Mouse (Mus musculus) hindbrain, embryonic 10.5 days (tissue): Measurements from ENCODE around the gene Pgbd1. TPM values are rescaled to one million over a fixed set of nuclear protein-coding genes. Genes with fewer than 3 reads are reported as not detected.

Experiments used
- DNase-seq: peaks from one replicate; pipeline ENCODE4 v3.0.0-alpha.2; 2017; ENCODE audit warnings: low spot score
- H3K27ac ChIP-seq: fragments of 300-500 bp; sonication (generic); 2 replicates; pipeline ENCODE4 v1.5.1; 2016; ENCODE audit warnings: mild to moderate bottlenecking, moderate library complexity
- H3K27me3 ChIP-seq: fragments of 300-500 bp; sonication (generic); 2 replicates; pipeline ENCODE4 v1.6.1; 2016; ENCODE audit warnings: mild to moderate bottlenecking; ENCODE audit not compliant: poor library complexity, insufficient read depth, severe bottlenecking
- H3K36me3 ChIP-seq: fragments of 300-500 bp; sonication (generic); 2 replicates; pipeline ENCODE4 v1.6.1; 2016; ENCODE audit warnings: mild to moderate bottlenecking, moderate library complexity
- H3K4me1 ChIP-seq: fragments of 300-500 bp; sonication (generic); replicated peaks from 2 replicates; pipeline ENCODE4 v1.6.1; 2016; ENCODE audit warnings: mild to moderate bottlenecking
- H3K4me3 ChIP-seq: fragments of 300-500 bp; sonication (generic); 2 replicates; pipeline ENCODE4 v1.5.1; 2016; ENCODE audit warnings: mild to moderate bottlenecking, moderate library complexity
- H3K9me3 ChIP-seq: fragments of 300-500 bp; sonication (generic); 2 replicates; pipeline ENCODE4 v1.6.1; 2016; ENCODE audit warnings: mild to moderate bottlenecking, moderate library complexity
- WGBS: fragments of 180-500 bp; shearing (Covaris S2); methylation state at CpG from one replicate; pipeline ENCODE4 v1.1.7; 2016; 5-methylcytosine and 5-hydroxymethylcytosine counted together
- polyA plus RNA-seq: library from polyadenylated mRNA; unstranded; fragments of >200 nt; fragmentation: Nextera tagmentation; extraction: Ambion mirVana; gene quantifications from 2 replicates; pipeline ENCODE4 v1.2.1, GENCODE M21; 2016

Pgbd1 gene
- polyA plus RNA-seq, 1 experiment from 2014 or later: 4.3 TPM

- peak overlapping the region; percentile 82 for H3K4me3 ChIP-seq
- peaks cover 20% of the 10 kb centered on the region for H3K36me3 ChIP-seq
- peak; percentile 9 for DNase-seq
- H3K9me3 ChIP-seq: no peaks in the 10 kb centered on the region
- H3K4me1 ChIP-seq: peaks cover 19% of the 10 kb centered on the region
- H3K27me3 ChIP-seq: peaks cover 5% of the 10 kb centered on the region; the same call in 1 of the 2 replicates
- peak overlapping the region; percentile 91 for H3K27ac ChIP-seq
- 5% methylated on average over 13 of the region's 13 CpGs for WGBS
These were observed 12.2 kb upstream of the Pgbd1 start for GRCm38 (mm10) chr13:21453042-21453441.

GRCm38 (mm10) chr13:21447856-21448614 is 7.2 kb upstream of the Pgbd1 start:
- Histone ChIP-seq H3K36me3 (peaks cover 70% of the 10 kb centered on the region), H3K27ac (no peak overlapping the region), H3K4me3 (no peak overlapping the region), H3K27me3 (no peaks in the 10 kb centered on the region), H3K9me3 (no peaks in the 10 kb centered on the region), H3K4me1 (peaks cover 12% of the 10 kb centered on the region)
- 81% methylated on average over 16 of the region's 16 CpGs for WGBS
- no peak for DNase-seq

- H3K9me3 ChIP-seq: no peaks in the 10 kb centered on the region
- H3K27ac ChIP-seq: no peak overlapping the region
- H3K36me3 ChIP-seq: peaks cover 72% of the 10 kb centered on the region
- H3K4me1 ChIP-seq: peaks cover under 1% of the 10 kb centered on the region; the same call in 1 of the 2 replicates
- H3K27me3 ChIP-seq: no peaks in the 10 kb centered on the region
- no peak for DNase-seq
- no peak overlapping the region for H3K4me3 ChIP-seq
- WGBS: 93% methylated on average over 9 of the region's 9 CpGs
These were observed 5.9 kb upstream of the Pgbd1 start for GRCm38 (mm10) chr13:21446796-21447195.

GRCm38 (mm10) chr13:21441207-21441572 is 332 bp upstream of the Pgbd1 start:
- no peaks in the 10 kb centered on the region for H3K9me3 ChIP-seq

GRCm38 (mm10) chr13:21435476-21435875 is 5.4 kb downstream of the Pgbd1 start:
- Histone ChIP-seq H3K27me3 (no peaks in the 10 kb centered on the region), H3K36me3 (0 out of 2 replicates have a peak, but pooled peaks cover 2% of the 10 kb centered on the region), H3K4me1 (peaks cover 8% of the 10 kb centered on the region; the same call in 1 of the 2 replicates), H3K4me3 (no peak overlapping the region), H3K27ac (no peak overlapping the region), H3K9me3 (no peaks in the 10 kb centered on the region)
- WGBS: 84% methylated on average over 4 of the region's 4 CpGs
- no peak for DNase-seq

More at GRCm38 (mm10) chr13:21441207-21441572, 332 bp upstream of the Pgbd1 start:
- Histone ChIP-seq H3K27ac (peak overlapping the region; percentile 88), H3K4me3 (peak overlapping the region; percentile 67), H3K27me3 (no peaks in the 10 kb centered on the region), H3K4me1 (peaks cover 18% of the 10 kb centered on the region), H3K36me3 (peaks cover 33% of the 10 kb centered on the region)
- DNase-seq: peak; percentile 6
- WGBS: 15% methylated on average over 10 of the region's 10 CpGs

- Histone ChIP-seq H3K27me3 (no peaks in the 10 kb centered on the region), H3K4me1 (no peaks in the 10 kb centered on the region), H3K9me3 (no peaks in the 10 kb centered on the region), H3K27ac (no peak overlapping the region), H3K4me3 (no peak overlapping the region), H3K36me3 (0 out of 2 replicates have a peak, but pooled peaks cover 2% of the 10 kb centered on the region)
- WGBS: 91% methylated on average over 1 of the region's 1 CpGs
- DNase-seq: no peak
These were observed 13.2 kb downstream of the Pgbd1 start for GRCm38 (mm10) chr13:21427631-21428030.

- DNase-seq: no peak
- H3K27me3 ChIP-seq: no peaks in the 10 kb centered on the region
- H3K4me1 ChIP-seq: no peaks in the 10 kb centered on the region
- H3K4me3 ChIP-seq: no peak overlapping the region
- no peak overlapping the region for H3K27ac ChIP-seq
- no peaks in the 10 kb centered on the region for H3K36me3 ChIP-seq
- H3K9me3 ChIP-seq: no peaks in the 10 kb centered on the region
- WGBS: 66% methylated on average over 5 of the region's 5 CpGs
These were observed 17.6 kb downstream of the Pgbd1 start for GRCm38 (mm10) chr13:21423301-21423700.

GRCm38 (mm10) chr13:21418865-21419264 is 22.0 kb downstream of the Pgbd1 start:
- H3K36me3 ChIP-seq: no peaks in the 10 kb centered on the region
- H3K27me3 ChIP-seq: no peaks in the 10 kb centered on the region
- no peak overlapping the region for H3K4me3 ChIP-seq
- H3K9me3 ChIP-seq: no peaks in the 10 kb centered on the region
- DNase-seq: no peak
- H3K27ac ChIP-seq: no peak overlapping the region
- peaks cover 9% of the 10 kb centered on the region; the same call in 1 of the 2 replicates for H3K4me1 ChIP-seq
- WGBS: 66% methylated on average over 6 of the region's 6 CpGs

- Histone ChIP-seq H3K4me1 (peaks cover 9% of the 10 kb centered on the region; the same call in 1 of the 2 replicates), H3K4me3 (no peak overlapping the region), H3K9me3 (no peaks in the 10 kb centered on the region), H3K27me3 (no peaks in the 10 kb centered on the region), H3K36me3 (no peaks in the 10 kb centered on the region), H3K27ac (no peak overlapping the region)
- DNase-seq: no peak
- 80% methylated on average over 6 of the region's 6 CpGs for WGBS
These were observed 23.4 kb downstream of the Pgbd1 start for GRCm38 (mm10) chr13:21417298-21418010.

- 91% methylated on average over 2 of the region's 2 CpGs for WGBS
- DNase-seq: no peak
- Histone ChIP-seq H3K9me3 (no peaks in the 10 kb centered on the region), H3K27ac (no peak overlapping the region), H3K4me1 (peaks cover 9% of the 10 kb centered on the region; the same call in 1 of the 2 replicates), H3K27me3 (no peaks in the 10 kb centered on the region), H3K4me3 (no peak overlapping the region), H3K36me3 (no peaks in the 10 kb centered on the region)
These were observed 25.1 kb downstream of the Pgbd1 start for GRCm38 (mm10) chr13:21415750-21416149.

- H3K27ac ChIP-seq: no peak overlapping the region
- DNase-seq: no peak
- H3K4me1 ChIP-seq: peaks cover 9% of the 10 kb centered on the region; the same call in 1 of the 2 replicates
- no peaks in the 10 kb centered on the region for H3K36me3 ChIP-seq
- no peaks in the 10 kb centered on the region for H3K27me3 ChIP-seq
- 79% methylated on average over 4 of the region's 4 CpGs for WGBS
- H3K9me3 ChIP-seq: no peaks in the 10 kb centered on the region
- H3K4me3 ChIP-seq: no peak overlapping the region
These were observed 25.6 kb downstream of the Pgbd1 start for GRCm38 (mm10) chr13:21415266-21415665.

GRCm38 (mm10) chr13:21414231-21415212 is 26.3 kb downstream of the Pgbd1 start:
- 66% methylated on average over 15 of the region's 15 CpGs for WGBS
- H3K9me3 ChIP-seq: no peaks in the 10 kb centered on the region

More at GRCm38 (mm10) chr13:21414231-21415212, 26.3 kb downstream of the Pgbd1 start:
- Histone ChIP-seq H3K4me3 (no peak overlapping the region), H3K4me1 (peaks cover 9% of the 10 kb centered on the region; the same call in 1 of the 2 replicates), H3K27me3 (no peaks in the 10 kb centered on the region), H3K36me3 (no peaks in the 10 kb centered on the region), H3K27ac (no peak overlapping the region)
- DNase-seq: no peak
